Mouse (Mus musculus): ENCODE measurements around the gene Thoc3. TPM values are rescaled to one million over a fixed set of nuclear protein-coding genes. Genes with fewer than 3 reads are reported as not detected.

Thoc3 gene
- polyA plus RNA-seq (2014; fragmentation: Illumina TruSeq; extraction: RNeasy Lipid Tissue Mini Kit (QIAGEN cat#74804); ENCODE audit: low read depth, low replicate concordance) = 7.0 TPM

DNA sequence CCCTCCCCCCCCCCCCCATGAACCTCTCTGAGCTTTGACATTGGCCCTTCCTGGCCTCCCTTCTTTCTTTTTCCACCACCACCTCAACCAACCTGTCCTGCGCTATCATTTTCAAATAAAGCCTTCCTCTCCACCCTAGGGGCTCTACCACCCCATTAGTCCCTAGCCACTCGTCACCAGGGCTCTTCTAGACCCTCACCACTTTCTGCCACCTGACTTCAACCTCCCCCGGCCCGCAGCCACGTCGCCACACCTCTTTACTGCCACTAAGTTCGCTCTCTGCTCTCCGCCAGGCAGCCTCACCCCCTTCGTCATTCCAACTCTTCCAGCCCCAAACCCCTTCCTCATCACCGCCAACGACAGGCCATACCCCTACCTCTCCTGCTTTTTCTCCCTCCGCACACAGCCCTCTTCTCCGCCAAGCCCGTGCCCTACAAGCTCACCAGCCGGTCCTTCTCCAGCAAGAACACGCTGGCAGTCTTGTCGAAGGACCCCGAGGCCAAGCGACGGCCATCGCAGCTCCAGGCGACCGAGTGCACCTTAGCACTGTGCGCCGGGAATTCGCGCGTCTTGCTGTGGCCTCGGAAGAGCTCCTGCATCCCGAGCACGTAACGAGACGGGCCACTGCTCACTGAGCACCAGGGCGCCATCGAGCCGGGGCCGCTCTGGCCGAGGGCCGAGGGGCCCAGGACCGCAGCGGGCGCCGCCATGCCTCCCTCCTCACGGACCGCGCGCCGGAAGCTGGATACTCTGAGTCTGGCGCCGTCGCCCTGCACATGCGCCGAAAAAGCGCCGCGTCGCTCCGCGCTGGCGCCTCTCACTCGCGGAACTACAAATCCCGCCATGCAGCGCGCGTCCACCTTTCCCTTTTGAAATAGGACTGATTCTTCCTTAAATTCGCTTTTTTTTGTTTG is at the start of gene Thoc3:
Gene Thoc3 (minus strand): TSS at position 752 of the 914 bp plus-strand sequence.

DNA sequence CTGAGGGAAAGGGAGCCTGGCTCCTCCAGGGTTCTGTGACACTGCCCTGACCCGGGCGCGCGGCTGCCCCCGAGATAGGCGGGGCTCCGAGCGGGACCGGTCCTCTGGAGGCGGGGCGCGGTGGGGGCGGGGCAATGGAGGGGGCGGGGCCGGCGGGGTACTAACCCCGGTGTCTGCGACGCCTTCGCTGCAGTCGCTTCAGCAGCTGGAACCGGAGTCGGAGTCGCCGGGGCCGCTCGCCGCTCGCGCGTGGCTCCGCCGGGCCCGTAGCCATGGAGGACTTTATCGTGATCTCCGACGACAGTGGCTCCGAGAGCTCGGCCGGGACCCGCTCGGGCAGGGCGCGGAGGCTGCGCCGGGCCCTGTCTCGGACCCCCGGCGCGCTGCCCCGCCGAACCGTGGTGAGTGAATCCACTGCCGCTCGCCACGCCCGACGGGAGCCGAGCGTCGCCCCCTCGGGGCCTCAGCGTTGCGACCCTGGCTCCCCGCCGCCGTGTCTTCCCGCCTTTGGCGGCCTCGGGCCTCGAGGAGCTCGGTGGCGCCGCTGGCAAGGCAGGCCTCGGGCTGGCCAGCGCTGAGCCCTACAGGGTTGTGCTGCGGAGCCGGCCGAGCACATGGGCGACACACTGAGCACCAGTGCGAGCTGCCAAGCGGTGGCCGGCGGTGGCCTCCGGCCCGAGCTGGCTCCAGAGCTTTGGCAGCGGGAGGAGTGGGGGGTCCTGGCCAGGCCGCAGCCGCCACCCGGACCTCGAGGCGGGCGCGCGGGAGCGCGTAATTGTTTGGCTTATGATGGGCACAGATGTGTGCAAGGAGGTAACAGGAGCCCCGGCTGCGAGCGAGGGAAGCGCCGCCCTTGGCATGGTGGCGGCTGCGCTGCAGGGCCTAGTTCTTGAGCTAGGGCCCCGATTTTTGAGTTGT is 35.2 kb upstream of the Thoc3 start, which contains the start of gene Simc1:
Gene Simc1 (plus strand): TSS at position 176 of the 918 bp plus-strand sequence.

Other genes with a start within 250 kb of the Thoc3 start
- 0.45 TPM for gene Cplx2, start 97.5 kb downstream of the Thoc3 start, polyA plus RNA-seq (2014; fragmentation: Illumina TruSeq; extraction: RNeasy Lipid Tissue Mini Kit (QIAGEN cat#74804); ENCODE audit: low read depth, low replicate concordance)
- gene Simc1, start 34.9 kb upstream of the Thoc3 start, polyA plus RNA-seq (2014; fragmentation: Illumina TruSeq; extraction: RNeasy Lipid Tissue Mini Kit (QIAGEN cat#74804); ENCODE audit: low read depth, low replicate concordance) = 7.5 TPM
- gene 4833439L19Rik, start 96.6 kb upstream of the Thoc3 start, polyA plus RNA-seq (2014; fragmentation: Illumina TruSeq; extraction: RNeasy Lipid Tissue Mini Kit (QIAGEN cat#74804); ENCODE audit: low read depth, low replicate concordance) = 50.6 TPM
- 1.2 TPM for gene Arl10, start 106.2 kb upstream of the Thoc3 start, polyA plus RNA-seq (2014; fragmentation: Illumina TruSeq; extraction: RNeasy Lipid Tissue Mini Kit (QIAGEN cat#74804); ENCODE audit: low read depth, low replicate concordance)
- gene Nop16, start 121.2 kb upstream of the Thoc3 start, polyA plus RNA-seq (2014; fragmentation: Illumina TruSeq; extraction: RNeasy Lipid Tissue Mini Kit (QIAGEN cat#74804); ENCODE audit: low read depth, low replicate concordance) = 13.0 TPM
- gene Higd2a, start 121.4 kb upstream of the Thoc3 start, polyA plus RNA-seq (2014; fragmentation: Illumina TruSeq; extraction: RNeasy Lipid Tissue Mini Kit (QIAGEN cat#74804); ENCODE audit: low read depth, low replicate concordance) = 29.7 TPM
- gene Cltb, start 142.5 kb upstream of the Thoc3 start, polyA plus RNA-seq (2014; fragmentation: Illumina TruSeq; extraction: RNeasy Lipid Tissue Mini Kit (QIAGEN cat#74804); ENCODE audit: low read depth, low replicate concordance) = 8.8 TPM
- 35.5 TPM for gene Faf2, start 152.9 kb upstream of the Thoc3 start, polyA plus RNA-seq (2014; fragmentation: Illumina TruSeq; extraction: RNeasy Lipid Tissue Mini Kit (QIAGEN cat#74804); ENCODE audit: low read depth, low replicate concordance)
- gene Rnf44, start 225.1 kb upstream of the Thoc3 start, polyA plus RNA-seq (2014; fragmentation: Illumina TruSeq; extraction: RNeasy Lipid Tissue Mini Kit (QIAGEN cat#74804); ENCODE audit: low read depth, low replicate concordance) = 12.2 TPM
- not detected for gene Cdhr2, start 232.6 kb upstream of the Thoc3 start, polyA plus RNA-seq (2014; fragmentation: Illumina TruSeq; extraction: RNeasy Lipid Tissue Mini Kit (QIAGEN cat#74804); ENCODE audit: low read depth, low replicate concordance)